Mouse (Mus musculus): ENCODE results near the gene Alyref.
A peak's percentile ranks its signal among the peaks of the same experiment; 100 is the strongest.

Gene Alyref

DNA sequence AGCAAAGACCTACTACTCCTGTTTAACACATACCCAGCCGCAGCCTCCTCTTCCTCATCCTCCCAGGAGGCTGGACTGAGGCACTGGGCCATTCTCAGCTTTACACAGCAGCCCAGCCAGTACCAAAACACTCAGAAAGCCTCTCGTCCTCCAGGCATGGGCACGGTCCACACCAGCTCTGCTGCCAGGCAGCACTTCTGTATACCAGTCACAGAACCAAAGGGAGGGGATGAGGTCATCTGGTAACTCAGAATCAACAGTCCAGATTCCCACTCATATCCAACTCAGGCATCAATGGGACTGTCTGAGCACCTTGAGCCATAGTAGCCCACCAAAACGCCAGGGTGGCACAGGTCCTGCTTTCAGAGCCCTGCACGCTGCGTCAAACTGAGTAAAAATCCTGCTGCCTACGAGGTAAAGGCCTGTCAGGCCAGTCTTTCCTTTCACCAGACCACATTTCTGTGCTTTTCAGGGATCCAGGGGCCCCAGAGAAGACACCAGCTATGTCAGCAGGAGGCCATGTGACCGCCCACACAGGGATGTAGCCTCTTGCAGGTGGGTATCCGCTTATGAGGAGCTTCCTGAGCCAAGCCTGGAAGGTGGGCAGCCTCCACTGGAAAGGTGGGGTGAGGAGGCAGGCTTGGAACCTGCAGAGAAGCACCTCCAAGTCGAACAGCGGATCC is 28.8 kb upstream of the Alyref start:
- DNase-seq (ENCODE audit: low spot score), result no peak

- DNase-seq (ENCODE audit: low spot score), result no peak
Measured at GRCm38 (mm10) chr11:120625152-120625775, 27.1 kb upstream of the Alyref start, which contains the start of gene Sirt7. Gene Sirt7 (minus strand): TSS chr11:120625240.

GRCm38 (mm10) chr11:120624680-120625111 is 26.5 kb upstream of the Alyref start:
- DNase-seq (ENCODE audit: low spot score), result peak; percentile 73

GRCm38 (mm10) chr11:120623961-120624679 is 26.0 kb upstream of the Alyref start:
- DNase-seq (ENCODE audit: low spot score), result peak; percentile 71

DNA sequence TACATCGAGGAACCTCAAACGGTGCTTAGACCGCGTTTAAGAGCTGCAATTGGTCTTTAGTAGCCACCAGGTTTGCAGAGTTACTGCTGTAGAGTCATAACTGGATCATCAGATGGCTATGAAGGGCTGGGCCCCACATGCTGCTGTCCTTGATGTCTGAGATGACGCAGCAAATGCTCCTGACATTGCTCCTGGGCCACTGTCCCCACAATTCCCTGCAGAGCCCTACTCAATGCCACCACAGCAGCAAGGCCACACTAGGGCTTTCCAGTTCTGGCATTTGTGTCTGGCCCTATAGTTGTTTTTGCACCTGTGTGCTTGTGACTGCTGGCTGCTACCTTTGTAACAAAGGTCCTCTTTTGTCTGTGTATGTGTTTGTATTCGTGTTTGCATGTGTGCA is 24.6 kb upstream of the Alyref start:
- DNase-seq (ENCODE audit: low spot score), result no peak

- no peak for DNase-seq (ENCODE audit: low spot score)
Measured at GRCm38 (mm10) chr11:120620195-120620594, 22.0 kb upstream of the Alyref start.

- DNase-seq (ENCODE audit: low spot score), result no peak
Measured at GRCm38 (mm10) chr11:120618619-120619535, 20.7 kb upstream of the Alyref start.

- DNase-seq (ENCODE audit: low spot score), result peak; percentile 92
Measured at GRCm38 (mm10) chr11:120617519-120618112, 19.5 kb upstream of the Alyref start, which contains the start of gene Pcyt2. Gene Pcyt2 (minus strand): TSS chr11:120617936.

- DNase-seq (ENCODE audit: low spot score), result no peak
Measured at GRCm38 (mm10) chr11:120616617-120617294, 18.6 kb upstream of the Alyref start.

DNA sequence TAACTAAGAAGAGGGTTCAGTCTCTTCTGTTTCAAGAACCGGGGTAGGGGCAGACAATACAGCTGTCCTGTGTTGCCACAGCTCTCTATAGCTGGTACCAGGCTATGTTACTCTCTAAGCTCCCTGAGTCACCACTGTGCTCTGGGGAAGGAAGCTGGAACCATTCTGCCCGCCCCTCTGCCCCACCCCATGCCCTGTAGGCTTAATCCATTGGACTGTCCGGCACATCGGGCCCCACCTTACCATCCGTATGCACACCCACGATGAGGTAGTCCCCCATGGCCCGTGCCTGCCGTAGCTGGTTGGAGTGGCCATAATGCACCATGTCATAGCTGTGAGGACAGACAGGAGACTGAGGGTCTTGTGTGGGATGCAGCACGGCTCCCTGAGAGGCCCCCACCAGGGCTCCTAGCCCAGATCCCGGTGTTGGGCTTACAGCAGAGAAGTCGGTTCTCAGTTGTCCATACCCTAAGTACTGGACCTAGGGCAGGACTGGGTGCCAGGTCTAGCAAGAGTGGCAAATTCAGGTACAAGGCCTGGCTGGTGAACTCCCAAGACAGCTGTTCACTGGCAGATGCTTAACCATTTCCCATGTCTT is 17.5 kb upstream of the Alyref start:
- no peak for DNase-seq (ENCODE audit: low spot score)

DNA sequence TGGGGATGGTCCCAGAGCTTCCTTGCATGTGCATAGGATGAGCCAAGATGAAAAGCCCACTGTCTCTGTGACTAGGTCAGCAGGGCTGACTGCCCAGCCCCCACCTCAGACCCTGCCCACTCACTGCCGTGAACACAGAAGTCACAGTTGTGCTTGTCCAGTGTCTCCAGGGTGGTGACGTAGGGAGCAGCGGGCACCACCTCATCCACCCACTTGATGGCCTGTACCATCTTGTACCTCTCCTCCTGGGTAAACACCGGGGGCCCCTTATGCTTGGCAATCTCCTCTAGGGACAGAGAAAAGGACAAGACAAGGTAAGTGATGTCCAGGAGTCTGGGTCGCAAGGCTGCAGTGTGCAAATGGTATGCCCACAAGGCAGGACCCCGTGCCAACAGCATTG is 17.0 kb upstream of the Alyref start:
- DNase-seq (ENCODE audit: low spot score), result no peak

DNA sequence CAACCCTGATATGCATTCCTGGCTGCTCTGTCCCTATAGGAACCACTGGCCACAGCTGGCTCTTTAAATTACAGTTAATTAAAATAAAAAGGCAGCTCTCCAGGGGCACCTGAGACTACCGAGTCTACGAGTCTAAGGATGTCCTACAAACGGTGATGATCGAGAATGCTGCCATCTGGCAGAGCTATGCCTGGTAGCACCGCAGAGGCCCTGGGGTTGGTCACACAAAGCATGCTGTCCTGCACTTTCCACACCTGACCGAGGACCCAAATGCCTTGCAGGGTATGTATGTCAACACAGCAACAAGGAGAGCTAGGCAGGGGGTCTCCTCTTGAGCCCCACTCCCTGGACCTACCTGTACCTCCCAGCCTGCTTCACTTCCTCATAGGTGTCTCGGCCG is 15.8 kb upstream of the Alyref start:
- no peak for DNase-seq (ENCODE audit: low spot score)

DNA sequence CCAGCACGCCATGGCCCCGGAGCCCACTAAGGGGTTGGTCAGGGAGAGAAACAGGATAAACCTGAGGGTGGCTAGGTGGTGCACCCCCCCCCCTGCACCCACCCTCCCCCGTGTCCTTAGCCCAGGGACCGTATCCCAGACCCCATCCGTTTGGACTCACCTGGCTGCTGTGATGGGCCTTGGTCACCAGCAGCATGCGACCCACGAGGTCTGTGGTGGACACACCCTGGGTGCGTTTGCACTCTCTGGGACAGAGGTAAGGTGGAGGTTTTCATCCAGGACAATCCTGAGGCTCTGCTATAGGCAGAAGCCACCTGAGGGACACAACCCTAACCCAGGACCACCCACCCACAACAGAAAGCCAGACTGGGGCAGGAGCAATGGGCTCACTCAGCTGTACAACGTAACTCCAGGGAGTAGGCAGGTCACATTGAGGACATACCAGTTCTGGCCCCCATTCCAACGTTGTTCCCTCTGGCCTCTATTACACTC is 15.4 kb upstream of the Alyref start:
- DNase-seq (ENCODE audit: low spot score), result no peak

GRCm38 (mm10) chr11:120612763-120613162 is 14.6 kb upstream of the Alyref start:
- DNase-seq (ENCODE audit: low spot score), result peak; percentile 66

- DNase-seq (ENCODE audit: low spot score), result no peak
Measured at GRCm38 (mm10) chr11:120610477-120611046, 12.4 kb upstream of the Alyref start.

GRCm38 (mm10) chr11:120609250-120609649 is 11.1 kb upstream of the Alyref start:
- DNase-seq (ENCODE audit: low spot score), result no peak

GRCm38 (mm10) chr11:120608241-120609034 is 10.3 kb upstream of the Alyref start, which contains the start of gene Npb:
Gene Npb (plus strand): TSS chr11:120608477.
- DNase-seq (ENCODE audit: low spot score), result no peak

GRCm38 (mm10) chr11:120606764-120607163 is 8.6 kb upstream of the Alyref start:
- DNase-seq (ENCODE audit: low spot score), result no peak

- no peak for DNase-seq (ENCODE audit: low spot score)
Measured at GRCm38 (mm10) chr11:120605667-120606066, 7.5 kb upstream of the Alyref start.
